Mouse (Mus musculus): ENCODE results near the gene Nolc1.

Gene Nolc1

DNA sequence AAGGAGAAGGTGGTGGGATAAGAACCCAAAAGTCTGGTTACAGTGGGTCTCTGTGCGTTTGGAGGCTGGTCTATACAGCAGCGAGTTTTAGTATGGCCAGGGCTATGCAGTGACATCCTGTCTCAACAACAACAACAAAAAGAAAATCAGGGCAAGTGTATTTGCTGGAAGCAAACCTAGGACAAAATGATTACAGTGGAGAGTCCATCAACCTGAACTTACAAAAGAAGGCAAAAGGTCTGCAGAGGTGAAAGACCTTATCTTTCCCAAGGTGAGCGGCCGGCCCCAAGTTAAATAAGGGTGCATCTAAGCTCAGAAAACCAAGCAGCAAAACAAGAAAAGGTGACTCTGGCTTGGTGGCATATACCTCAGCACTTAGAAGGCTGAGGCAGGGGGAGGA lies 16.0 kb downstream of the Nolc1 start:
- in situ Hi-C loops (cut with MseI, MboI) = no loop called here

DNA sequence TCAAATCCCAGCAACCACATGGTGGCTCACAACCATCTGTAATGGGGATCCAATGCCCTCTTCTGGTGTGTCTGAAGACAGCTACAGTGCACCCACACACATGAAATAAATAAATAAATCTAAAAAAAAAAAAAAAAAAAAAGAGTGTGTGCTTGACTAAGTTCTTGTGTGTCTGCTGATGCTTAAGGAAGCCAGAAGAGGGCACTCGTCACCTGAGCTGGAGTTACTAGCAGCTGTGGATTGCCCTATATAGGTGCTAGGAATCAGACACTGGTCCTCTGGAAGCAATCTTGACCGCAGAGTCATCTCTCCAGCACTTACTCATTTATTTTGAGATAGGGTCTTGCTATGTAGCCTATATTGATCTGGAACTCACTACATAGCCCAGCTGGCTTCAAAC lies 18.5 kb downstream of the Nolc1 start:
- in situ Hi-C loops (cut with MseI, MboI) = no loop called here

DNA sequence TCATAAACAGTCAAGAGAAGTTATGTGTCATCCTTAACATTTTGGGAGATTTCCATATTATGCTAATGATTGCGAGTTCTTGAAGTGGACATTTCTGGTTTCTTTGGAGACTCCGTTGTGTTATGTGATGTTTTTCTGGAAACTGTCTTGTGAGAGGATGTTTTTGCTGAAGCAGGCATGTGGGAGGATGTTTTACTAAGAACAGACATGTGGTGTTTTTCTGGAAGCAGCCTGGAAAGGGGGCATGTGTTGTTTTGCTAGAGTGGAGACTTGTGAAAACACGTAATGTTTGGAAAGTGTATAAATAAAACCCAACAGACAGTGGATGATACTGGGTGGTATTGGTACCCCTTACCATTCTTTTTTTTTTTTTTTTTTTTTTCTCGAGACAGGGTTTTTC lies 19.6 kb downstream of the Nolc1 start:
- in situ Hi-C loops (cut with MseI, MboI) = no loop called here

DNA sequence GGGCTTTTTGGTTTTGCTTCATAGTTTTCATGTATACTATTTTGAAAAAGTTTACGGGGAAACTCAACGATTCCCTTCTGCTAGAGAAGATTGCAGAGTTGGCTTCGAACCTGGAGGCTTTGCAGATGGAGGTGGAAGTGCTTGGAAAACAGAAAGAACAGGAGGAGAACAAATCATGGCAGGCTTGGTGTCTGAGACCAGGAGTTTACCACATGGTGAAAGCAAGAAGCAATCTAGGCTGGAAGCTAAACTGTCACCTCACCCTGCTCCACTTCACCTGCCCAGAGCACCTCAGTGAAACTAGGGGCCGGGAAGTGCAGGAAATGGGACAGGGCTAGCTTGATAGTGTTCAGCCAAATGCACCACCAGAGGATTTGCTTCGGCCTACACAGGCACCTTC lies 20.7 kb downstream of the Nolc1 start:
- in situ Hi-C loops (cut with MseI, MboI) = no loop called here

DNA sequence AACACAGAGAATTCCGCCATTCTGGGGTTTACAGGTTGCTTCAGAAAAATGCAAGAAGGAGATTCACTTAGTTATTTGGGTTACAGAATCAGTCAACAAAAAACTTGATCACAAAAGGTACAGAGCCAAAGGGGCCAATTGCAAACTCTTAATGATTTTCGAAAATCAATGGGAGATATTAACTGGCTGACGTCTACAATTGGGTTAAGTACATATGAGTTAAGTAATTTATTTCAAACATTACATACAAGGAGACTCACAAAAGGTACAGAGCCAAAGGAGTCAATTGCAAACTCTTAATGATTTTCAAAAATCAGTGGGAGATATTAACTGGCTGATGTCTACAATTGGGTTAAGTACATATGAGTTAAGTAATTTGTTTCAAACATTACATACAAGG lies 23.9 kb downstream of the Nolc1 start:
- in situ Hi-C loops (cut with MseI, MboI) = no loop called here

DNA sequence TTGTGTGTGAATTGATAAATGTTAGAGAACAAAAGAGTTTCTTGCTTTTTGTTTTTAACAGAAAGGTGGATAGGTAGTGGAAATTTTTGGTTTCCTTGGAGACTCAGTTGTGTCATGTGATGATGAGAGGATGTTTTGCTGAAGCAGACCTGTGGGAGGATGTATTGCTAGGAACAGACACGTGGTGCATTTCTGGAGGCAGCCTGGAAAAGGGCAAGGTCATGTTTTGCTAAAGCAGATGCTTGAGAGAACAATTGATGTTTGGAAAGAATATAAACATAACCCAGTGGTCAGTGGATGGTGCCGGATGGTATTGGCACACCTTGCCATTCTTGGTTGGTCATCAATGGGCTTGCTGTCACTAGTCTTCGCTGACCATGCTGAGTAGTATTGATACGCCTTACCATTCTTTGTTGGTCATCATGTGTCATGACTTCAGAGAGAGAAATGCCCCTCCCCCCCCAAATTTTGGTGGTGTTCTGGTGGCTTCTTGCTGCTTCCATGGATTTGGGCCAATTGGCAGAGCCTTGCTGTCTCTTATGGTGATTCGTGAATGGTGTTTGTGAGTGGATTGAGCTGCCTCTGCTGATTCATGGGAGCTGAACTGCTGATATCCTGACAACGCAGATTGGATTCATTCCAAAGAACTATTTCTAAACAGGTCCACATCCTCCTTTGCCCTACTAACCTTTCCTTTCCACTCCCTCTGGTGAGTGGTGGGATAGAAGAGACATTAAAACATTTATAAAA lies 27.9 kb downstream of the Nolc1 start:
- in situ Hi-C loops (cut with MseI, MboI) = no loop called here

DNA sequence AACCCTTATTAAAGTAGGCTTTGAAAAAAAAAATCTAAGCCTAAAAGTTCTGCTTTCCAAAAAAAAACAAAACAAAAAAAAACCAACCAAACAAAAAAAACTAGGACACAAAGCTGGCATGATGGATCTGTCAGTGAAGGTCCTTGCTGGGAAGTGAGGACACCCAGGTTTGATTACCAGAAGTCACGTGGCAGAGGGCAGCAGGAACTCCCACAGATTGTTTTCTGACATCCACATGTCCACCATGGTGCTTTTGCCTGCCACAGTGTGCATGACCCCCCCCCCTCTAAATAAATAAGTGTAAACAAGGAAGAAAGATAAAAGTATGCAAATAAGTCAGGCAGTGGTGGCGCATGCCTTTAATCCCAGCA lies 28.5 kb downstream of the Nolc1 start:
- in situ Hi-C loops (cut with MseI, MboI) = no loop called here

DNA sequence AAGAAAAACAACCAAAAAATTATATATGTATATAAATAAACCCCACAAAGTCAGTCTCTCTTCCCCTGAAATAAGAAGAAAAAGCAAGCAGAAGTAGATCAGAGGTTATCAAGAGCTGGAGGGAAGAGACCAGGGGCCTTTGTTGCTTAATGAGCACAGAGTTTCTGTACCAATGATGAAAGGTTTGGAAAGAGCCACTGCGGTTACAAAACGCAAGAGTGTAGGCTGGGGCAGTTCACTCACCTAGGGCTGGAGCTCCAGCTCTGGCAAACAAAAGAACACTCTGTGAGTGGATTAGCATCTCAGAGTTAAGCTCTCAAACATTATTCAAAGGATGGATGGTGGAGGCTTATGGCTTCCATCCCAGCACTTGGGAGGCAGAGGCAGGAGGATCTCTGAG lies 34.6 kb downstream of the Nolc1 start:
- in situ Hi-C loops (cut with MseI, MboI) = no loop called here

DNA sequence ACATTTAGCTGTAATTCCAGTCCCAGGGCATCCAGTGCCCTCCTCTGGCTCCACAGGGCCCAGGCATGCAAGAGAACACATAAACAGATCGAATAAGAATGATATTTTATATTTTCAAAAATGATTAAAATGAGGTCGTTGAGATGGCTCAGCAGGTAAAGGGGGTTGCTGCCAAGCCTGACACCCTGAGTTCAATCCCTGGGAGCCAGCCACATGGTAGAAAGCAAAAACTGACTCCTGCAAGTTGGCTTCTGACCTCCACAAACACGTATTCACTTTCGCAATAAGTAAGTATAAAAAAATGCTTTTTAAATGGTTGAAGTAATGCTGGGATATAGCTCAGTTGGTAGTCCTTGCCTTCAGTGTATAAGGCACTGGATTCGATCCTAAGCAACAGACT lies 35.1 kb downstream of the Nolc1 start:
- in situ Hi-C loops (cut with MseI, MboI) = no loop called here

DNA sequence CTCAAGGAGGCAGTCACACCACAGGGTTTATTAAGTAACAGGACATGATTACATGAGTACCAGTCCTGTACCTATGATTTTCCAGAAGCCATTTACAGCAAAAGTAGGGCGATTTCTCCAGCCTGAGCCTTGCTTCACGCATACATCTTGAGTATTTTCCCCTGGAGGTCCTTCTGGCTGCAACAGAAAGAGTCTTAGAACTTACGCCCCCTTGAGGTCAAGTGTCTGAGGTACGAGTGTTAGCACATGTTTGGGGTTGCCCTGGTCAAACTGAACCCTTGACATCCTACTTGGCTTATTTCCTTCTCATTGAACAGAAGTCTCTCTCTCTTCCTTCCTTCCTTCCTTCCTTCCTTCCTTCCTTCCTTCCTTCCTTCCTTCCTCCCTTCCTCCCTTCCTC lies 39.0 kb downstream of the Nolc1 start:
- in situ Hi-C loops (cut with MseI, MboI) = no loop called here

DNA sequence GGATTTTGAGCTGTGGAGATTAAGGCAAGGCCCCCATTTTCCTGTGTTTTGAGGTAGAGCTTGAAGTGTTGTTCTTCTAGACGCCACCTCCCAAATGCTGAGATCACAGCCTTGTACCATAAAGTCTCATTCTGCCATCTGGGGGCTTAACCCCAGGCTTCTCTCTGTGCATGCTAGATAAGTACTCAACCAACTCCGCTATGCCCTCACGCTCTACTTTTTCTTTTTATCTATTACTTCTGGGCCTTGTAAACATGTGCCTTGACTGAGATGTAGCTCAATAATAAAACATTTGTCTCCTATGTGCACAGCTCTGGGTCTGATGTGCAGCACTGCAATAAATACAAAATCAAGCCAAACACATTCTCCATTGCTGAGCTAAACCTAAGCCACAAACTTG lies 43.8 kb downstream of the Nolc1 start:
- in situ Hi-C loops (cut with MseI, MboI) = no loop called here

DNA sequence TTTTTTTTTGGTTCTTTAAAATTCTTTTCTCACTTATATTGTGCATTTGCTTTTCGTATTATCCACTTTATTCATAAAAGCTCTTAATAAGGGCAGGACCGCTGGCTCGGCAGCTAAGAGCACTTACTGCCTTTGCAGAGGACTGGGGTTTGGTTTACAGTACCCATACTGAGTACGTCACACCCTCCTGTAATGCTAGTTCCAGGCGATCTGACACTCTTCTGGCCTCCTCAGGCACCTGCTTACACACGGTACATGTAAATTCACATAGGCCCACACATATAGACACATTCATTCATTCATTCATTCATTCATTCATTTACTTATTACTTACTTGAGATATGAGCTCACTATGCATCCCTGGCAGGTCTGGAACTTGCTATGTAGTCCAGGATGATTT lies 45.2 kb downstream of the Nolc1 start:
- in situ Hi-C loops (cut with MseI, MboI) = no loop called here

DNA sequence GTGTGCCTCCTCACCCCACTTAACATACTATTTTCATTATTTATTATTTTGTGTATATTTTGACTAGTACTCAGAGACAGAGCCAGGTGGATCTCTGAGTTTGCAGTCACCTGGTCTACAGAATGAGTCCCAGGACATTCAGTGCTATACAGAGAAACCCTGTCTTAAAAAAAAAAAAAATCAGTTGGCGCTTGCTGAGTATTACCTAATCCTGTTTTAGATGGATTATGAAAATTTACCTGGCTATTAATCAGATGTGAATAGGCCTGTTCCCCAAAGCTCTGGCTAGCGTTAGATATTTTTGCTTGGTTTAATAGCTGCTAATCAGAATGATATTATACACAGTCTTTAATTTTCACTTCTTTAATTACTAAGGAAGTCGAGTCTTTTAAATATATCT lies 48.2 kb downstream of the Nolc1 start:
- in situ Hi-C loops (cut with MseI, MboI) = no loop called here

DNA sequence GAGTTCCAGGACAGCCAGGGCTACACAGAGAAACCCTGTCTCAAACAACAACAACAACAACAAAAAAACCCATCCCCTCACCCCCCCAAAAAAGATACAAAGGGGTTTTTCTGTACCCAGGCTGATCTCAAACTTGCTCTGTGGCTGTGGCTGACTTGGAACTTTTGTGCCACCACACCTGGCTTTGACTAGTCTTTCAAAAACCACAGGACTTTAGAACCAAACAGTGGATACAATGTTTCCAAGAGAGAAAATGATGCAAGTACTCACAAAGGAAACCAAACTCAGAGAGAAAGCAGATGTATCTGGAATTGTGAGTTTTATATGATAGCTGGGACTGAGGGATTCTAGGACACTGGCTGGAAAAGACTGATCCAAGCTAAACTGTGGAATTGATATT lies 49.0 kb downstream of the Nolc1 start:
- in situ Hi-C loops (cut with MseI, MboI) = no loop called here

DNA sequence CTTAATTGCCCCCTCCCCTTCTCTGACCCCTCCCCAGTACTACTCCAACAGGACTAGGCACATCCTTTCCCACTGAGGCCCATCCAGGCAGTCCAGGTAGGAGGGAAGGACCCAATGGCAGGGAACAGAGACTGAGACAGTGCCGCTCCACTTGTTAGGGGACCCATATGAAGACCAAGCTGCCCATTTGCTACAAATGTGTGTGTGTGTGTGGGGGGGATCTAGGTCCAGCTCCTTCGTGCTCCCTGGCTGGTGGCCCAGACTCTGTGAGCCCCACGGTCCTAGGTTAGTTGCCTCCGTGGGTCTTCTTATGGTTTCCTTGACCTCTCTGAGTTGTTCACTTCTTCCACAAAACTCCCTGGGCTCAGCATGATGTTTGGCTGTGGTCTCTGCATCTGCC lies 50.6 kb downstream of the Nolc1 start:
- in situ Hi-C loops (cut with MseI, MboI) = no loop called here

DNA sequence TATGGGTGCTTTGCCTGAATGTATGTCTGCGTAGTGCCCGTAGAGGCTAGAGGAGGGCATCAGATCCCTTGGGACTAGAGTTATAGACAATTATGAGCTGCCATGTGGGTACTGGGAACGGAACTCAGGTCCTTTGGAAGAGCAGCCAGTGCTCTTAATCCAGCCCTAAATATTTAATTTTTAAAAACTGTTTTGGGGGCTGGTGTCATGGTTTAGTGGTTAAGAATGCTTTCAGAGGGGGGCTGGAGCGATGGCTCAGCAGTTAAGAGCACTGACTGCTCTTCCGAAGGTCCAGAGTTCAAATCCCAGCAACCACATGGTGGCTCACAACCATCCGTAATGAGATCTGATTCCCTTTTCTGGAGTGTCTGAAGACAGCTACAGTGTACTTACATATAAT lies 54.1 kb downstream of the Nolc1 start:
- in situ Hi-C loops (cut with MseI, MboI) = loop anchor here (10.0 kb wide), 1 partner anchor 125 kb away; no protein-coding TSS in a partner anchor

DNA sequence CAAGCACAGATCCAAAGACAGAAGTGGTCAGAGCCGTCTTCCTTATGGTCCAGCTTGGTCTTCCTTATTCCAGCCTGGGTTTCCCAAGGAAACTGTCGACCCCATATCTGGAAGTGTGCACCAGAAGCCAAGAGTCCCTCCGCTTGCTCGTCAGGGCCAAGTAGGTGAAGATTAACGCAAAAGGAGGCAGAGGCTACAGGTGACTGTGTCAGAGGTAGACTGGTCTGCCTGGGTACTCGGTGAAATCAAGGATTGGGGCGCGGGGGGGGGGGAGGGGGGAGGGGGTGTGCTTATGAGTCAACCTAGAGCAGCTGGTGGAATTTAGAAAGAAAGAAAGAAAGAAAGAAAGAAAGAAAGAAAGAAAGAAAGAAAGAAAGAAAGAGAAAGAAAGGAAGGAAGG lies 55.6 kb downstream of the Nolc1 start:
- in situ Hi-C loops (cut with MseI, MboI) = loop anchor here (10.0 kb wide), 1 partner anchor 124 kb away; no protein-coding TSS in a partner anchor

DNA sequence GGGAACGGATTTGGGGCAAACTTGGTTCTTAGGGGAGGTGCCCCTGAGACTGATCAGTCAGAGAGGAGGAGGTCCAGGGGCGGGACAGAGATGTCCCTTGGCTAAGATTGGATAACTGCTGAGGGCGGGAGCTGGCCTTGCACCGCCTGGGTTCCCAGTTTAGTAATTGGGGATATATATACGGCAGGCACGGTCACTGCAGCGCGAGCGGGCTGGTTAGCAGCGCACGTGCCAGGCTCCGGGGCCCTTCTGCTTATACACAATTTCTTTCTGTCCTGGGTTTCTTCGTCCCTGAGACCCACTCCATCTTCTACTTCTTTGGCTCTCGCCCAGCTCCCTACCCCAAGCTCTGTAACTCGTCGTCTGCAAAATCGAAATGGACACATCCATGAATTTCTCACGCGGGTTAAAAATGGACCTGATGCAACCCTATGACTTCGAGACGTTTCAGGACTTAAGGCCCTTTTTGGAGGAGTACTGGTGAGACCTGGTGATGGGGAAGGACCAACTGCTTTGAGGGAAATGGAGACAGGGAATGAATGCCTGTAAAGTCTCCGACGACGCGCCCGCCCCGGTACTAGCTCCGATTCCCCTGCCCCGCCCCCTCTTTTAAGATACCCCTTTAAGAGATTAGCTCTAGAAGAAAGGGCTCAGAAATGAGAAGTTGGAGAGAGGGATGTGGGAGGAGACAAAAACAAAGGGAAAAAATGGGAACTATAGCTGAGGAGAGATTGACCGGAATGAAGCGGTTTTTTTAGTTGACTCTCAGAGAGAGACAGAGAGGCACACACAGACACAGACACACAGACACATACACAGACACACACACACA lies 56.2 kb downstream of the Nolc1 start, which contains the start of gene Elovl3:
Gene Elovl3 (plus strand): TSS at position 204 of the 832 bp plus-strand sequence.
- in situ Hi-C loops (cut with MseI, MboI) = loop anchor here (10.0 kb wide), 1 partner anchor 123 kb away; no protein-coding TSS in a partner anchor

DNA sequence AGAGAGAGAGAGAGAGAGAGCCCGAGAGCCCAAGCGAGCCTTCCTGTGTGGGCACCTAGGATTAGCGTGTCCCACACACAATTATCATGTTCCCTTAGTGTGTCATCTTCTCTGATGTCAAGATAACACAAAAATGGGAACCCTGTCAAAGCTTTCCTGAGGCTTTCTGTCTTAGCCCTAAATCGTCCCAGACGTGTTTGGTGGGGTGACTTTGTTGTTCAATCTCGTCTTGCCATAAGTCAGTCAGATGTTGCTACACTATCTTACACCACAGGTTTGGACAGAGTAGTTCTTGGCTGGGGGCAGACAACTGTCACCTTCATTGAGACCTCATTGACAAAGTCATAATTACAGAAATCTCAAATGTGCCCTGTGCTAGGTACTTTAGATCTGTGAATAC lies 56.9 kb downstream of the Nolc1 start:
- in situ Hi-C loops (cut with MseI, MboI) = loop anchor here (10.0 kb wide), 1 partner anchor 122 kb away; no protein-coding TSS in a partner anchor
